Mouse (Mus musculus): ENCODE measurements at regions not wholly inside any gene's neighbourhood (a gene's known extent, or its start where the extent isn't known, plus 50 kb on each side); places are given as distances from the start of the nearest gene placed in this dataset.

- H3K4me3 ChIP-seq (ENCODE audit: control insufficient read depth in 1 of 2, insufficient read depth in 1 of 2, low read depth in 2 of 2, low read length in 2 of 2) = peak overlapping the region; percentile 73 to 94
- H3K4me1 ChIP-seq (ENCODE audit: control insufficient read depth in 1 of 2, insufficient read depth in 2 of 2, low read length in 2 of 2) = peaks cover 27 to 30% of the 10 kb centered on the region in 2 experiments
- peak; percentile 88 for DNase-seq (ENCODE audit: low read depth, low spot score)
- no peaks in the 10 kb centered on the region for H3K27me3 ChIP-seq (ENCODE audit: control insufficient read depth in 1 of 2, insufficient read depth in 2 of 2, low read length in 2 of 2)
- no peaks in the 10 kb centered on the region for H3K9me3 ChIP-seq (replicated peaks; ENCODE audit: insufficient read depth, low read length)
- H3K27ac ChIP-seq (ENCODE audit: control insufficient read depth, low read depth, low read length) = peak overlapping the region; percentile 50
- peaks cover 0 to 26% of the 10 kb centered on the region in 2 experiments; a peak in 2 of 4 replicates for H3K36me3 ChIP-seq (ENCODE audit: control insufficient read depth in 1 of 2, insufficient read depth in 2 of 2, low read length in 2 of 2)
- peak overlapping the region; percentile 46 for H3K9ac ChIP-seq (ENCODE audit: control insufficient read depth, low read depth, low read length, poor library complexity, severe bottlenecking)
- H3K79me2 ChIP-seq (ENCODE audit: control insufficient read depth, insufficient read depth, low read length, poor library complexity) = no peaks in the 10 kb centered on the region
- TF ChIP-seq POLR2AphosphoS5 (IDR thresholded peaks at IDR 0.05; ENCODE audit: borderline replicate concordance, low read depth, low read length) = no peak
- peak; percentile 51; the same call in 1 of the 2 replicates for TF ChIP-seq JUND (IDR thresholded peaks at IDR 0.05; ENCODE audit: low read depth, low read length)
- peak; percentile 52 to 54; a peak in 3 of 4 replicates for TF ChIP-seq EP300 (IDR thresholded peaks at IDR 0.05; ENCODE audit: low read depth in 1 of 2, low read length in 2 of 2)
- no peak for TF ChIP-seq E2F4 (IDR thresholded peaks at IDR 0.05; ENCODE audit: borderline replicate concordance, low read depth, low read length)
- TF ChIP-seq TBP (IDR thresholded peaks at IDR 0.05; ENCODE audit: low read depth, low read length) = peak; percentile 52; the same call in 1 of the 2 replicates
- no peak for TF ChIP-seq TAL1 (IDR thresholded peaks at IDR 0.05; ENCODE audit: low read length)
- TF ChIP-seq SIN3A (IDR thresholded peaks at IDR 0.05; ENCODE audit: low read length) = peak; percentile 72
- TF ChIP-seq BHLHE40 (IDR thresholded peaks at IDR 0.05; ENCODE audit: borderline replicate concordance, low read depth, low read length) = no peak; the same call in 1 of the 2 replicates
- TF ChIP-seq CHD1 (IDR thresholded peaks at IDR 0.05; ENCODE audit: low read depth, low read length) = no peak
- TF ChIP-seq CTCF (IDR thresholded peaks at IDR 0.05 in 2 of 3, conservative IDR thresholded peaks at IDR 0.05 in 1 of 3; ENCODE audit: control insufficient read depth in 1 of 3, insufficient read depth in 1 of 3, low read depth in 2 of 3, low read length in 3 of 3, poor library complexity in 1 of 3, severe bottlenecking in 1 of 3) = no peak
- TF ChIP-seq MAFK (IDR thresholded peaks at IDR 0.05; ENCODE audit: borderline replicate concordance, low read depth, low read length) = no peak
- no peak for TF ChIP-seq RAD21 (IDR thresholded peaks at IDR 0.05; ENCODE audit: low read depth, low read length)
- 0 out of 2 replicates have a peak, but pooled peaks have one; percentile 11 for TF ChIP-seq RCOR1 (IDR thresholded peaks at IDR 0.05; ENCODE audit: low read depth, low read length)
- 0 out of 2 replicates have a peak, but pooled peaks have one; percentile 35 for TF ChIP-seq TCF12 (IDR thresholded peaks at IDR 0.05; ENCODE audit: low read depth, low read length)
- TF ChIP-seq MYC (IDR thresholded peaks at IDR 0.05; ENCODE audit: low read depth, low read length) = peak; percentile 63; the same call in 1 of the 2 replicates
- TF ChIP-seq HCFC1 (IDR thresholded peaks at IDR 0.05; ENCODE audit: low read depth, low read length) = peak; percentile 62
- 0 out of 2 replicates have a peak, but pooled peaks have one; percentile 21 for TF ChIP-seq KAT2A (conservative IDR thresholded peaks at IDR 0.05; ENCODE audit: low read depth, low read length)
- TF ChIP-seq ELF1 (IDR thresholded peaks at IDR 0.05; ENCODE audit: low read depth, low read length) = peak; percentile 81
- no peak for TF ChIP-seq USF2 (IDR thresholded peaks at IDR 0.05; ENCODE audit: borderline replicate concordance in 1 of 2, insufficient read depth in 1 of 2, low read depth in 1 of 2, low read length in 2 of 2)
- no peak for TF ChIP-seq POLR2AphosphoS2 (IDR thresholded peaks at IDR 0.05; ENCODE audit: low read length)
- TF ChIP-seq ETS1 (IDR thresholded peaks at IDR 0.05; ENCODE audit: low read depth, low read length) = peak; percentile 77
- TF ChIP-seq MAX (IDR thresholded peaks at IDR 0.05; ENCODE audit: low read length) = peak; percentile 40; the same call in 1 of the 2 replicates
- peak; percentile 69 for TF ChIP-seq MXI1 (IDR thresholded peaks at IDR 0.05; ENCODE audit: low read depth, low read length)
- TF ChIP-seq NRF1 (IDR thresholded peaks at IDR 0.05; ENCODE audit: insufficient read depth, low read depth, low read length, poor library complexity, severe bottlenecking) = peak; percentile 30; the same call in 1 of the 2 replicates
- TF ChIP-seq POLR2A (IDR thresholded peaks at IDR 0.05; ENCODE audit: control insufficient read depth in 1 of 2, insufficient read depth in 1 of 2, low read depth in 1 of 2, low read length in 2 of 2, poor library complexity in 1 of 2) = peak in 1 of 2 experiments; percentile 53; a peak in 2 of 4 replicates
- no peak for TF ChIP-seq SMC3 (IDR thresholded peaks at IDR 0.05; ENCODE audit: low read depth, low read length)
- TF ChIP-seq ZKSCAN1 (IDR thresholded peaks at IDR 0.05; ENCODE audit: low read depth, low read length) = no peak
- no peak for TF ChIP-seq ZMIZ1 (IDR thresholded peaks at IDR 0.05; ENCODE audit: low read depth, low read length)
- no peak for TF ChIP-seq CHD2 (IDR thresholded peaks at IDR 0.05; ENCODE audit: low read length)
- no peak for TF ChIP-seq MYB (IDR thresholded peaks at IDR 0.05; ENCODE audit: low read depth, low read length)
- no peak for TF ChIP-seq ZNF384 (IDR thresholded peaks at IDR 0.05; ENCODE audit: low read depth, low read length)
- TF ChIP-seq MEF2A (IDR thresholded peaks at IDR 0.05; ENCODE audit: extremely low read depth, insufficient replicate concordance, low read depth, low read length, poor library complexity, severe bottlenecking) = no peak
- TF ChIP-seq MAZ (IDR thresholded peaks at IDR 0.05; ENCODE audit: low read depth, low read length) = no peak
- no peak for TF ChIP-seq GABPA (IDR thresholded peaks at IDR 0.05; ENCODE audit: low read depth, low read length)
- TF ChIP-seq ZC3H11A (IDR thresholded peaks at IDR 0.05; ENCODE audit: low read depth, low read length) = no peak
- no peak for TF ChIP-seq USF1 (IDR thresholded peaks at IDR 0.05; ENCODE audit: low read depth, low read length)
- TF ChIP-seq NELFE (IDR thresholded peaks at IDR 0.05; ENCODE audit: low read depth, low read length) = peak; percentile 53
- no peak for TF ChIP-seq GATA1 (IDR thresholded peaks at IDR 0.05; ENCODE audit: low read depth, low read length)
Observed at GRCm38 (mm10) chr2:11375092-11375491, 178.8 kb downstream of the Pfkfb3 start.
